Mouse (Mus musculus) embryonic fibroblast, embryonic 13.5 days (primary cell): ENCODE results near the gene Rhot2. TPM values are rescaled to one million over a fixed set of nuclear protein-coding genes. Genes with fewer than 3 reads are reported as not detected.

Experiments used
- H3K27ac ChIP-seq: 2 replicates; pipeline ENCODE4 v1.5.1; 2012; ENCODE audit warnings: low read length, control low read depth, inconsistent platforms; ENCODE audit not compliant: insufficient read depth
- H3K4me1 ChIP-seq: 2 replicates; pipeline ENCODE4 v1.6.1; 2011; ENCODE audit warnings: low read length; ENCODE audit not compliant: control insufficient read depth, insufficient read depth
- H3K4me3 ChIP-seq: 2 replicates; pipeline ENCODE4 v1.5.1; 2011; ENCODE audit warnings: mild to moderate bottlenecking, control low read depth, low read length; ENCODE audit not compliant: insufficient read depth
- CTCF ChIP-seq: IDR thresholded peaks from 2 replicates; pipeline ENCODE4 v1.5.1; 2011; ENCODE audit warnings: mild to moderate bottlenecking, control low read depth, low read length, moderate library complexity, borderline replicate concordance; ENCODE audit not compliant: insufficient read depth
- POLR2A ChIP-seq: IDR thresholded peaks from 2 replicates; pipeline ENCODE4 v1.6.1; 2011; ENCODE audit warnings: low read depth, mild to moderate bottlenecking, control low read depth, low read length, moderate library complexity
- polyA plus RNA-seq: library from polyadenylated mRNA; stranded (reverse); fragments of >200 nt; gene quantifications from 2 replicates; pipeline ENCODE4 v1.2.4, GENCODE M21; 2011; ENCODE audit warnings: low read depth; ENCODE audit not compliant: missing spikeins, insufficient read length

Gene Rhot2
- polyA plus RNA-seq, 1 experiment, result 29.7 TPM

- peak overlapping the region; percentile 56 for H3K4me3 ChIP-seq
- no peaks in the 10 kb centered on the region for H3K4me1 ChIP-seq
- TF ChIP-seq CTCF (no peak), POLR2A (no peak)
- H3K27ac ChIP-seq, result no peak overlapping the region
These were observed 23.4 kb upstream of the Rhot2 start for GRCm38 (mm10) chr17:25867836-25868600.

GRCm38 (mm10) chr17:25867509-25867835, 22.8 kb upstream of the Rhot2 start:
- TF ChIP-seq POLR2A, result no peak
- no peak for TF ChIP-seq CTCF
- Histone ChIP-seq H3K27ac (no peak overlapping the region), H3K4me1 (no peaks in the 10 kb centered on the region), H3K4me3 (peak overlapping the region; percentile 56)

- no peak for TF ChIP-seq CTCF
- no peak for TF ChIP-seq POLR2A
- no peaks in the 10 kb centered on the region for H3K4me1 ChIP-seq
- H3K4me3 ChIP-seq, result no peak overlapping the region
- no peak overlapping the region for H3K27ac ChIP-seq
These were observed 21.5 kb upstream of the Rhot2 start for GRCm38 (mm10) chr17:25866172-25866571.

GRCm38 (mm10) chr17:25865288-25865687, 20.6 kb upstream of the Rhot2 start:
- H3K4me3 ChIP-seq, result no peak overlapping the region
- H3K4me1 ChIP-seq, result no peaks in the 10 kb centered on the region
- TF ChIP-seq POLR2A, result no peak
- no peak for TF ChIP-seq CTCF
- no peak overlapping the region for H3K27ac ChIP-seq

- Histone ChIP-seq H3K4me1 (no peaks in the 10 kb centered on the region), H3K4me3 (no peak overlapping the region), H3K27ac (no peak overlapping the region)
- TF ChIP-seq POLR2A (no peak), CTCF (no peak)
These were observed 19.7 kb upstream of the Rhot2 start for GRCm38 (mm10) chr17:25864311-25864710.

GRCm38 (mm10) chr17:25863681-25864080, 19.0 kb upstream of the Rhot2 start:
- Histone ChIP-seq H3K27ac (no peak overlapping the region), H3K4me1 (no peaks in the 10 kb centered on the region), H3K4me3 (no peak overlapping the region)
- TF ChIP-seq POLR2A (no peak), CTCF (no peak)

GRCm38 (mm10) chr17:25861704-25862612, 17.3 kb upstream of the Rhot2 start:
- H3K4me1 ChIP-seq, result no peaks in the 10 kb centered on the region
- peak overlapping the region; percentile 56 for H3K4me3 ChIP-seq
- TF ChIP-seq POLR2A, result no peak
- TF ChIP-seq CTCF, result no peak
- peak overlapping the region; percentile 9; the same call in 1 of the 2 replicates for H3K27ac ChIP-seq

GRCm38 (mm10) chr17:25860832-25861703, 16.4 kb upstream of the Rhot2 start, which contains the start of gene Wdr90:
Gene Wdr90 (minus strand): TSS chr17:25861501.
- H3K4me3 ChIP-seq, result peak within 1 kb of the TSS; percentile 56
- H3K27ac ChIP-seq, result peak within 1 kb of the TSS; percentile 9; the same call in 1 of the 2 replicates
- H3K4me1 ChIP-seq, result no peaks in the 10 kb centered on the region
- TF ChIP-seq CTCF, result no peak
- peak; percentile 72 for TF ChIP-seq POLR2A

- H3K4me3 ChIP-seq, result no peak overlapping the region
- TF ChIP-seq POLR2A, result no peak
- TF ChIP-seq CTCF, result no peak
- no peak overlapping the region for H3K27ac ChIP-seq
- no peaks in the 10 kb centered on the region for H3K4me1 ChIP-seq
These were observed 15.6 kb upstream of the Rhot2 start for GRCm38 (mm10) chr17:25860229-25860628.
